Mouse (Mus musculus) hindbrain, embryonic 10.5 days (tissue): ENCODE data around the gene Prmt3. TPM values are rescaled to one million over a fixed set of nuclear protein-coding genes. Genes with fewer than 3 reads are reported as not detected.

Experiments
- DNase-seq: peaks from one replicate; pipeline ENCODE4 v3.0.0-alpha.2; 2017; ENCODE audit warnings: low spot score
- H3K27ac ChIP-seq: fragments of 300-500 bp; sonication (generic); 2 replicates; pipeline ENCODE4 v1.5.1; 2016; ENCODE audit warnings: mild to moderate bottlenecking, moderate library complexity
- H3K27me3 ChIP-seq: fragments of 300-500 bp; sonication (generic); 2 replicates; pipeline ENCODE4 v1.6.1; 2016; ENCODE audit warnings: mild to moderate bottlenecking; ENCODE audit not compliant: poor library complexity, insufficient read depth, severe bottlenecking
- H3K36me3 ChIP-seq: fragments of 300-500 bp; sonication (generic); 2 replicates; pipeline ENCODE4 v1.6.1; 2016; ENCODE audit warnings: mild to moderate bottlenecking, moderate library complexity
- H3K4me1 ChIP-seq: fragments of 300-500 bp; sonication (generic); replicated peaks from 2 replicates; pipeline ENCODE4 v1.6.1; 2016; ENCODE audit warnings: mild to moderate bottlenecking
- H3K4me3 ChIP-seq: fragments of 300-500 bp; sonication (generic); 2 replicates; pipeline ENCODE4 v1.5.1; 2016; ENCODE audit warnings: mild to moderate bottlenecking, moderate library complexity
- H3K9me3 ChIP-seq: fragments of 300-500 bp; sonication (generic); 2 replicates; pipeline ENCODE4 v1.6.1; 2016; ENCODE audit warnings: mild to moderate bottlenecking, moderate library complexity
- WGBS: fragments of 180-500 bp; shearing (Covaris S2); methylation state at CpG from one replicate; pipeline ENCODE4 v1.1.7; 2016; 5-methylcytosine and 5-hydroxymethylcytosine counted together
- polyA plus RNA-seq: library from polyadenylated mRNA; unstranded; fragments of >200 nt; fragmentation: Nextera tagmentation; extraction: Ambion mirVana; gene quantifications from 2 replicates; pipeline ENCODE4 v1.2.1, GENCODE M21; 2016

Prmt3 gene
- polyA plus RNA-seq, 1 experiment from 2014 or later, result 49.7 TPM

DNA sequence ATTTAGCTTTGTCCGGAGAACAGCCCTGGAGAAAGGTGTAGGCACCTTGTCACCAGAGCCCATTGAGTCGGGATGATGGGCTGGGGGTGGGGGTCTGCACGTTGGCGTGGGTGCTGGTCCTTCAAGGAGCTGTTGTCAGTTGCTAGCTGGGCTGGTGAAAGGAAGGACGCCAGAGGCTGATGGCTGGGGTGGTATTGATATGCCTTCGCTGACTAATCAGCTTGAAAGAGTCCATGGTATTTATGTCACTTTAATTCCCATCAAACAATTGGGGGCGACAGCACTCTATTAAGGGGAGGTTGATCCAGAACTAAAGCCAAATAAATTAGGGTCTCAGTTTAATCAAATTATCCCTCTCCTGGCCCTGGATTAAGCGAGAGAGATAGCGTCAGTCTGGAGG, 9.6 kb upstream of the Prmt3 start:
- Histone ChIP-seq H3K4me1 (no peaks in the 10 kb centered on the region), H3K4me3 (no peak overlapping the region), H3K36me3 (no peaks in the 10 kb centered on the region), H3K27ac (no peak overlapping the region), H3K9me3 (no peaks in the 10 kb centered on the region), H3K27me3 (peaks cover 70% of the 10 kb centered on the region)
- WGBS, result 49% methylated on average over 9 of the region's 9 CpGs
- no peak for DNase-seq

DNA sequence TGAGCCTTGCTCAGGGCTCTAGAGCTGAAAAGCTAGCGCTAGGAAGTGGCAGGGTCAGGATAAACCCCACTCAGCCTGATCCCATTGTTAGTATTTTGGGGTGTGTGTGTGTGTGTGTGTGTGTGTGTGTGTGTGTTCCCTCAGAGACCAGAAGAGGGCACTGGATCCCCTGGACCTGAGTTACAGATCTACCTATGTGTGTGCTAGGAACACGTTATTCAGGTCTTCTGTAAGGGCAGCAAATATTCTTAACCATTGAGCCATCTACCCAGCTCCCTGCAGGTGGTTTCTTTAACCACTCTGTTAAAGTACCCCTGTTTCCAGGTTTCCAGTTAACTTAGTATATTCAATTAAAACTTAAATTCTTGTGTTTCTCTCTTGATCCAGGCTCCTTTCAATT, 3.8 kb upstream of the Prmt3 start:
- WGBS, result 92% methylated on average over 2 of the region's 2 CpGs
- Histone ChIP-seq H3K4me3 (no peak overlapping the region), H3K27ac (no peak overlapping the region), H3K27me3 (peaks cover 32% of the 10 kb centered on the region), H3K9me3 (no peaks in the 10 kb centered on the region), H3K4me1 (peaks cover 11% of the 10 kb centered on the region), H3K36me3 (no peaks in the 10 kb centered on the region)
- DNase-seq, result no peak

DNA sequence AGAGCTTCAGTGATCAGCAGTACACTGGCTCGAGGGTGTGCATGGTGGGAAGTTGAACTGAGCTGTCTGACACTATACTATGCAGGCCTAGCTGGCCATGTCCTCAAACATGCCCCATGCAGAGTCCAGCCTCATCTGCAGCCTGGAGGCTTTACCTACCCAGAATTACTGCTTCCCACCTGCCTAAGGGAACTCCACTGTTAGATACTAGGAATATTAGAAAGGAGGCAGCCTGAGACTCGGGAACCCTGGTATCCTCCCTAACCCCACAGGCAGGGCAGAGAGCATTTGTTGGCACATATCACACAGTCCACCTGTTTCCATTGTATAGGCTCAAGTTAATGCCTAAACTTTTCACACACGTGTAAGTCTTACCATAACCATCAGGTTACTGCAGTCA, 561 bp upstream of the Prmt3 start:
- no peak overlapping the region for H3K4me3 ChIP-seq
- DNase-seq, result no peak
- H3K4me1 ChIP-seq, result peaks cover 21% of the 10 kb centered on the region
- no peaks in the 10 kb centered on the region for H3K9me3 ChIP-seq
- peaks cover 9% of the 10 kb centered on the region for H3K27me3 ChIP-seq
- no peak overlapping the region for H3K27ac ChIP-seq
- H3K36me3 ChIP-seq, result peaks cover 20% of the 10 kb centered on the region
- WGBS, result 54% methylated on average over 3 of the region's 3 CpGs

- peak overlapping the region; percentile 94 for H3K27ac ChIP-seq
- DNase-seq, result no peak
Observed at GRCm38 (mm10) chr7:49778904-49779615, 914 bp downstream of the Prmt3 start.

GRCm38 (mm10) chr7:49783017-49783416, 4.9 kb downstream of the Prmt3 start:
- Histone ChIP-seq H3K36me3 (peaks cover 72% of the 10 kb centered on the region), H3K27me3 (no peaks in the 10 kb centered on the region), H3K9me3 (no peaks in the 10 kb centered on the region), H3K4me1 (peaks cover 21% of the 10 kb centered on the region), H3K27ac (no peak overlapping the region), H3K4me3 (no peak overlapping the region)
- WGBS, result 98% methylated on average over 2 of the region's 2 CpGs
- DNase-seq, result no peak

More at GRCm38 (mm10) chr7:49778904-49779615, 914 bp downstream of the Prmt3 start:
- peaks cover 35% of the 10 kb centered on the region for H3K36me3 ChIP-seq
- H3K4me3 ChIP-seq, result peak overlapping the region; percentile 73
- no peaks in the 10 kb centered on the region for H3K27me3 ChIP-seq
- H3K4me1 ChIP-seq, result peaks cover 21% of the 10 kb centered on the region
- WGBS, result 83% methylated on average over 12 of the region's 12 CpGs
- no peaks in the 10 kb centered on the region for H3K9me3 ChIP-seq

GRCm38 (mm10) chr7:49785141-49785540, 7.0 kb downstream of the Prmt3 start:
- no peak for DNase-seq
- WGBS, result 97% methylated on average over 7 of the region's 7 CpGs
- no peaks in the 10 kb centered on the region for H3K27me3 ChIP-seq
- peaks cover 2% of the 10 kb centered on the region for H3K4me1 ChIP-seq
- H3K36me3 ChIP-seq, result peaks cover 90% of the 10 kb centered on the region
- no peak overlapping the region for H3K27ac ChIP-seq
- no peaks in the 10 kb centered on the region for H3K9me3 ChIP-seq
- H3K4me3 ChIP-seq, result no peak overlapping the region

- H3K4me3 ChIP-seq, result no peak overlapping the region
- DNase-seq, result peak; percentile 58
- no peaks in the 10 kb centered on the region for H3K27me3 ChIP-seq
- no peak overlapping the region for H3K27ac ChIP-seq
- H3K36me3 ChIP-seq, result peaks cover 94% of the 10 kb centered on the region
- no peaks in the 10 kb centered on the region for H3K4me1 ChIP-seq
- 70% methylated on average over 12 of the region's 12 CpGs for WGBS
- H3K9me3 ChIP-seq, result no peaks in the 10 kb centered on the region
Observed at GRCm38 (mm10) chr7:49786618-49787382, 8.7 kb downstream of the Prmt3 start.

DNA sequence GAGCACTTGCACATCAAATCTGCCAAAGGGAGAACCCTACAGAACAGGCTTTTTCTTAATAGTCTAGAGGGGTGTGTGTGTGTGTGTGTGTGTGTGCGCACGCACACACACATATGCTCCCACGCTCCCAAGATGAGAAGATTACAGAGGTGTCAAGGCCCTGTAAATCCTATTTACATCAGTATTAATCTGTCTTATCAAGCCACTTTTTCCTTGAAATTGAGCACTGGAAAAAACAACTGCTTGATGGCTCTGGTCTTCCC, 9.2 kb downstream of the Prmt3 start:
- 95% methylated on average over 3 of the region's 3 CpGs for WGBS
- H3K27me3 ChIP-seq, result no peaks in the 10 kb centered on the region
- H3K36me3 ChIP-seq, result peaks cover 93% of the 10 kb centered on the region
- H3K4me1 ChIP-seq, result no peaks in the 10 kb centered on the region
- DNase-seq, result no peak
- H3K4me3 ChIP-seq, result no peak overlapping the region
- no peaks in the 10 kb centered on the region for H3K9me3 ChIP-seq
- H3K27ac ChIP-seq, result no peak overlapping the region

DNA sequence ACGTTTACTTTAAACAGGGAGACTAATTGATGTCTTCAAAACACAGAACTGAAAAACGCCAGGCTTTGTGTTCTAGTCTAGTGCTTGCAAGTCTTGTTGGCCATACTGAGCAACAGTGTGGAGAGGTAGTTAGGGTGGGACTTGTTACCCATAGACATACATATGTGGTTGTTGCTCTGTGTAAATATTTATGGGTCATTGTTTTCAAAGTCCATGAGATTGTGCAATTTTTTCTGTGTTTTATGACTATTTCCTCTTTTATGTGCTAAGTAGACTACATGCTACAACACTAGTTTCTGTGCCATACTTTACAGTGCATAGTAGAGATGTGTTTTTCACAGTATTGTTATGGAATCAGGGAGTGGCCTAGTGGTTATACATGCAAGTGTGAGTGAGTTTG, 16.2 kb downstream of the Prmt3 start:
- peaks cover 90% of the 10 kb centered on the region for H3K36me3 ChIP-seq
- 91% methylated on average over 2 of the region's 2 CpGs for WGBS
- DNase-seq, result no peak
- no peak overlapping the region for H3K4me3 ChIP-seq
- no peaks in the 10 kb centered on the region for H3K27me3 ChIP-seq
- H3K9me3 ChIP-seq, result no peaks in the 10 kb centered on the region
- H3K4me1 ChIP-seq, result no peaks in the 10 kb centered on the region
- no peak overlapping the region for H3K27ac ChIP-seq

DNA sequence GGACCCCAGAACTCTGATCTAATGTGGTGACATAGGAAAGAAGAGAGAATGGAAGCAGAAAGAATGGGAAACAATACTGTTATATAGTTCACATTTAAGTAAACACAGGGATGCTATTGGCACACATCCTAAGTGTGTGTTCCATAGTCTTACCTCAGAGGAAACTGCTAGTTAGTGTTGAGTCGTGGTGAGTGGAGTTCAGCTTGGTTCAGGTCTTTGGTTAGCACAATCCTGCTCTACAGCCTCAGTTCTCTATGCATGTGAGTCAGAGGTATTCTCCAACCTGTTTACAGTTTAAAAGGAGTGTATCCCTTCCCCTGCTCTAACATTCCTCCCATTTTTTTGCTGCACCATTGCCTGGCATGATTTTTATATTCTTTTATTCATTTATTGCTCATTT, 19.0 kb downstream of the Prmt3 start:
- no peak for DNase-seq
- Histone ChIP-seq H3K27me3 (no peaks in the 10 kb centered on the region), H3K36me3 (peaks cover 86% of the 10 kb centered on the region), H3K4me3 (no peak overlapping the region), H3K9me3 (no peaks in the 10 kb centered on the region), H3K4me1 (no peaks in the 10 kb centered on the region), H3K27ac (no peak overlapping the region)
- 84% methylated on average over 1 of the region's 1 CpGs for WGBS

- WGBS, result 90% methylated on average over 6 of the region's 6 CpGs
- Histone ChIP-seq H3K4me3 (no peak overlapping the region), H3K4me1 (no peaks in the 10 kb centered on the region), H3K27ac (no peak overlapping the region), H3K9me3 (no peaks in the 10 kb centered on the region), H3K36me3 (peaks cover 63% of the 10 kb centered on the region), H3K27me3 (no peaks in the 10 kb centered on the region)
- no peak for DNase-seq
Observed at GRCm38 (mm10) chr7:49803511-49803910, 25.4 kb downstream of the Prmt3 start.

DNA sequence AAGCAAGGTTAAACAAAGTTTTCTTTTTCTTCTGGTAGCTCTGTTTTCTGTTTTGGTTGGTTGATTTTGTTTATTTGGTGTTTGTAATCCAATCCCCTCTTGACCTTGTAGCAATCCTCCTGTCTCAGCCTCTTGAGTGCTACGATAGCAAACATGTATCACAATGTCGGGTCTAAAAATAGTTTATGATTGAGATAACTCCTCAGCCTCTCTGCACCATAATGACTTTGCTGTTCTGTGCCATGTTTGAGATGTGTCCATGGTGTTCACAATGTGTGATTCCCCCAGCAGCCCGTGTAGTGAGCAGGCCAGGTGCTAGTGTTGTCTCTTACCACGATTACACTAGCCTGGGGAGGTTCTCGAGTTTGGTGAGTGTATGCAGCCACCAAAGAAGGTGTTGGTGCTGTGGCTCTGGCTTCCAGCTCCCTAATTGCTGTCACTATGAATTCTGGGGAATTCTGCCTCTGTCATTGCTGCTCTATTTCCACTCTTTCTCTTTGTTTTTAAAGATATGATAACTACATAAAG, 26.6 kb downstream of the Prmt3 start:
- no peaks in the 10 kb centered on the region for H3K4me1 ChIP-seq
- WGBS, result 87% methylated on average over 5 of the region's 5 CpGs
- H3K36me3 ChIP-seq, result peaks cover 62% of the 10 kb centered on the region
- H3K9me3 ChIP-seq, result no peaks in the 10 kb centered on the region
- H3K27me3 ChIP-seq, result no peaks in the 10 kb centered on the region
- no peak for DNase-seq
- H3K27ac ChIP-seq, result no peak overlapping the region
- H3K4me3 ChIP-seq, result no peak overlapping the region

DNA sequence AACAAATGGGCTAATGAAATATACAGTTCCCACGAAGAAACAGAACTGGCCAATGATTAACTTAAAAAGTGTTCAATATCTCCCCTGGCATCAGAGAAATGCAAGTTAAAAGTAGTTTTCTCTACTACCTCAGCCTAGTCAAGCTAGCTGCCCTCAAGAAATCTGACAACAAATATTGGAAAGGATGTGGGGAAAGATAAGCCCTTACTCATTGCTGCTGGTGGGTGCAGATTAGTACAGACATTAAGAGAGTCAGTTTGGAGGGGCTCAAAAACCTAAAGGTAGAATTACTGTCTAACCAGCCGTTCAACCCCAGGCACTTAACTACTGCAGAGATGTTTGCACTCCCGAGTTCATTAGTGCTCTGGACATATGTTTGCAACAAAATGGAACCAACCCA, 27.5 kb downstream of the Prmt3 start:
- H3K27me3 ChIP-seq, result no peaks in the 10 kb centered on the region
- no peak overlapping the region for H3K4me3 ChIP-seq
- no peak overlapping the region for H3K27ac ChIP-seq
- DNase-seq, result no peak
- H3K9me3 ChIP-seq, result no peaks in the 10 kb centered on the region
- no peaks in the 10 kb centered on the region for H3K4me1 ChIP-seq
- 94% methylated on average over 3 of the region's 3 CpGs for WGBS
- peaks cover 56% of the 10 kb centered on the region for H3K36me3 ChIP-seq
